ENCODE assay signal across 21 mouse cellular contexts in genomic region chrX:105670531-105670930, GRCm38 (mm10).
DNase-seq lines count a peak whose midpoint lies in the region; ATAC-seq and TF ChIP-seq lines count a peak whose summit lies in the region.
"Had no signal": no experiment of that assay in that cellular context is flagged by ENCODE, and none has a peak within 500 bp of the region (broad histone marks: within the 10 kb centered on the region; RNA-seq: fewer than 3 reads in every experiment).

No protein-coding gene starts in this region.

- no peak overlapping the region for H3K4me3 ChIP-seq in heart, postnatal 0 days (ENCODE audit: low read depth, low read length)
- H3K4me3 ChIP-seq: embryonic facial prominence, embryonic 12.5 days; embryonic facial prominence, embryonic 15.5 days had no signal

- intact Hi-C loops in heart, postnatal 14 days (cut with DNase I), result no loop called here

- H3K27me3 ChIP-seq in heart, postnatal 0 days (ENCODE audit: control insufficient read depth, insufficient read depth, low read length), result no peaks in the 10 kb centered on the region
- H3K27me3 ChIP-seq: embryonic facial prominence, embryonic 15.5 days had no signal

- H3K9ac ChIP-seq in heart, postnatal 0 days (replicated peaks; ENCODE audit: low read depth, low read length), result no peak overlapping the region
- H3K9ac ChIP-seq: embryonic facial prominence, embryonic 12.5 days; embryonic facial prominence, embryonic 15.5 days; forebrain, postnatal 0 days; hindbrain, embryonic 14.5 days had no signal

- no peak for TF ChIP-seq EP300 in heart, postnatal 0 days (IDR thresholded peaks at IDR 0.05; ENCODE audit: low read depth)

- no peak overlapping the region for H3K4me2 ChIP-seq in heart, postnatal 0 days (ENCODE audit: low read depth, low read length)
- H3K4me2 ChIP-seq: embryonic facial prominence, embryonic 12.5 days; embryonic facial prominence, embryonic 15.5 days; hindbrain, embryonic 14.5 days had no signal

- H3K9me3 ChIP-seq in heart, postnatal 0 days (replicated peaks; ENCODE audit: control insufficient read depth, low read length), result no peaks in the 10 kb centered on the region
- H3K9me3 ChIP-seq: embryonic facial prominence, embryonic 12.5 days; embryonic facial prominence, embryonic 15.5 days had no signal

- ATAC-seq in heart, postnatal 0 days (ENCODE audit: insufficient read depth, low read depth), result peak; percentile 73
- ATAC-seq in common myeloid progenitor, adult 5-6 weeks (replicated peaks; ENCODE audit: low read depth, poor library complexity, severe bottlenecking), result peak; percentile 60
- ATAC-seq: CD4-positive, CD25-positive, alpha-beta regulatory T cell, adult 4 months; forebrain, embryonic 14.5 days; forebrain, postnatal 0 days; hindbrain, postnatal 0 days; intestine, postnatal 0 days had no signal

- H3K36me3 ChIP-seq in heart, postnatal 0 days (replicated peaks; ENCODE audit: control insufficient read depth, insufficient read depth, low read length), result no peaks in the 10 kb centered on the region
- H3K36me3 ChIP-seq: embryonic facial prominence, embryonic 12.5 days; embryonic facial prominence, embryonic 15.5 days had no signal

- DNase-seq in heart, postnatal 0 days (ENCODE audit: low spot score), result no peak
- no peak for DNase-seq in heart, postnatal 14 days
- peak; percentile 12 for DNase-seq in 416B (ENCODE audit: low read depth)
- DNase-seq in cerebellum, postnatal 14 days, result no peak
- DNase-seq in lung, postnatal 14 days, result no peak
- DNase-seq: adrenal gland, adult 2 months; adrenal gland, postnatal 14 days; cerebellum, adult 11-12 months; cerebellum, adult 8-10 months; cerebellum, postnatal 10 days; forebrain, postnatal 0 days; gastrocnemius, postnatal 36 days; kidney, adult 2 months had no signal

- TF ChIP-seq CTCF in heart, postnatal 0 days (IDR thresholded peaks at IDR 0.05; ENCODE audit: low read depth), result no peak

- no peak overlapping the region for H3K27ac ChIP-seq in heart, postnatal 0 days (ENCODE audit: low read depth)
- H3K27ac ChIP-seq: embryonic facial prominence, embryonic 12.5 days; embryonic facial prominence, embryonic 15.5 days; hindbrain, embryonic 14.5 days; hindbrain, postnatal 0 days had no signal

- H3K4me1 ChIP-seq in heart, postnatal 0 days (ENCODE audit: control insufficient read depth, insufficient read depth), result no peaks in the 10 kb centered on the region
- H3K4me1 ChIP-seq: embryonic facial prominence, embryonic 12.5 days; embryonic facial prominence, embryonic 15.5 days had no signal

- 34% methylated on average over 2 of the region's 2 CpGs for WGBS in heart, postnatal 0 days
